Mouse (Mus musculus): ENCODE results near the gene Mfrp.

Gene Mfrp

DNA sequence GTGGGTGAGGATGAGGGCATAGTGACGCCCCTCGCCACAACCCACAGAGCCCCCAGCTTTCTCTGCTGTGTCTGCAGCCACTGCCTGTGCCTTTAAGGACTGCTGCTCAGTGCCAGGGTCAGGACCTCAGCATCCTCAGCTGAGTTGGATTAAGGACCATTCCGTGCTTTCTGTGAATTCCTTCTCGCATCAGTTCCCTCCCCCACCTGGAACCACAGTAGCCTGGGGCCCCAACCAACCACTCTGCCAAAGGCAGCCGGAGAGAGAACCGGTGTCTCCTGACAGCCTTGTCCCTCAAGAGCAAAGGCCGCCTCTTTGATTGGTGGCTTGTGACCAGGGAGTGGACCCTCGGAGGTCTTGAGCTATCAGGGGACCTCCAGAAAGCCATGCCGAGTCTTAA is at the start of gene Mfrp:
Gene Mfrp, plus strand, starts transcription at position 240 of the 400 bp plus-strand sequence.
- DNase-seq (ENCODE audit: low spot score), result no peak

GRCm38 (mm10) chr9:44052855-44053254 is 48.7 kb upstream of the Mfrp start:
- DNase-seq (ENCODE audit: low spot score), result no peak

DNA sequence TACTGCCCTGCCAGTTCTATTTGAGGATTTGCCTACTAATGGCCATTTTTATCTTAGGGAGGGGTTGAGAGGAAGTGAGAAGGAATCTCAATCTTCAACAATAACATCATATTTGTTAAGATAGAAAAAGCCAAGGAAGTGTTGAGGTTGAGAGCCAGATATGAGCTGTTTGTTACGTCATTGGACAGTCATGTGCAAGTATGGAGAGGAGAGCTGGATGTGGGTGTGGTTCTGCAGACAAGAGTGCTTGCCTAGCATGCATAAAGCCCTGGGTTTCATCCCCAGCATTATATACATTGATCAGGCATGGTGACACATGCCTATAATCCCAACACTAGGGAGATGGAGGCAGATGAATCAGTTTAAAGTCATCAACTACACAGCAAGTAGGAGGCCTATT is 47.6 kb upstream of the Mfrp start:
- no peak for DNase-seq (ENCODE audit: low spot score)

DNA sequence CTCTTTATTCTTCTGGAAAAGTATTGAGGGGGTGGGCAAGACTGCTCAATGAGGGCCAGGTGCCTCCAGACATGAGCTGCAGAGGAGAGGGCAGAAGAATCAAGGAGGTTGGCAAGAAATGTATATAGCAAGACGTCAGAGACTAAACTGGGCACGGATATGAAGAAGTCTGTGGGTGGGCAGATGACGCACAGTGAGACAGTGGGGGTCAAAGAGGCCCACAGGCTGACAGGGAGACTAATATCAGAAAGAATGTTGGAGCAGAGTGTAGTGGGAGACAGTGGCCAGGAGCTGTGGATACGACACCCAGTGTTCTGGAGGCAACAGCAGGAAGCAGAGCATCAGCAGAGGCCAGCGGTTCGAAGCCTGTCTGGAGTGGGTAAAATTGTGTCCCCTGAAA is 42.9 kb upstream of the Mfrp start:
- no peak for DNase-seq (ENCODE audit: low spot score)

DNA sequence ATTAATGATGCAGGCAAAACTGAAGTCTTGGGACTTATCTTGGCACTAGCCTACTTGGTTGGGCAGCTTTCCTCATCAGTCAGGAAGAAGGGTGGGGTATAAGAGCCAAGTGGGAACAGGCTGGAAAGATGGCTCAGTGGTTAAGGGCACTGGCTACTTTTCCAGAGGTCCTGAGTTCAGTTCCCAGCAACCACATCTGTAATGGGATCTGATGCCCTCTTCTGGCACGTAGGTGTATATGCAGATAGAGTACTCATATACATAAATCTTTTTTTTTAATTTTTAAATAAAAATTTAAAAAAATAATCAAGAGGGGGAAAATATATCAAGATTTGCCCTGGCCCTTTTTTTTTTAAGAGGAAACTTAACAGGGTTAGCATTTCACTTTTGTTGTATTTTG is 36.4 kb upstream of the Mfrp start:
- DNase-seq (ENCODE audit: low spot score), result no peak

DNA sequence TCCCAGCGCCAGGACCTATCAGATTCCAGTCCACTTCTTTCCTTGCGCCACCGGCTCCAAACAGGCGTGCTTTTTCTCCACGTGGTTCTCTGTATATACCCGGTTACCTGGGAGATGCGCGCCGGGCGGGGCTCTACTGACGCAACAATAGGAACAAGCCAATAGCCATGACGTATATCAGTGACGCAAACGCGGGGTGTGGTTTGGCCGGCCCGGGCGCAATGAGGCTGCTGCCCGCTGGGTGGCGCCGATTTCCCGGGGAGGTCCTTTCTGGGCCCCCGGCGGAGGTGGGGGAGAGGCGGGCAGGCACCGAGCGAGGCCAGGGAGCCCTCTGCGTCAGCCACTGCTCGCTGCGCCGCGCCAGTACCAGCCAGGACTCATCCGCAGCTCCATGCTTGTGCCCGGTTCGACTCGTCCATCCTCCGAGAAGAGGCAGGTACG is 34.7 kb upstream of the Mfrp start, which contains the start of gene Usp2:
Gene Usp2, plus strand, starts transcription at position 237 of the 441 bp plus-strand sequence.
- peak; percentile 98 for DNase-seq (ENCODE audit: low spot score)

DNA sequence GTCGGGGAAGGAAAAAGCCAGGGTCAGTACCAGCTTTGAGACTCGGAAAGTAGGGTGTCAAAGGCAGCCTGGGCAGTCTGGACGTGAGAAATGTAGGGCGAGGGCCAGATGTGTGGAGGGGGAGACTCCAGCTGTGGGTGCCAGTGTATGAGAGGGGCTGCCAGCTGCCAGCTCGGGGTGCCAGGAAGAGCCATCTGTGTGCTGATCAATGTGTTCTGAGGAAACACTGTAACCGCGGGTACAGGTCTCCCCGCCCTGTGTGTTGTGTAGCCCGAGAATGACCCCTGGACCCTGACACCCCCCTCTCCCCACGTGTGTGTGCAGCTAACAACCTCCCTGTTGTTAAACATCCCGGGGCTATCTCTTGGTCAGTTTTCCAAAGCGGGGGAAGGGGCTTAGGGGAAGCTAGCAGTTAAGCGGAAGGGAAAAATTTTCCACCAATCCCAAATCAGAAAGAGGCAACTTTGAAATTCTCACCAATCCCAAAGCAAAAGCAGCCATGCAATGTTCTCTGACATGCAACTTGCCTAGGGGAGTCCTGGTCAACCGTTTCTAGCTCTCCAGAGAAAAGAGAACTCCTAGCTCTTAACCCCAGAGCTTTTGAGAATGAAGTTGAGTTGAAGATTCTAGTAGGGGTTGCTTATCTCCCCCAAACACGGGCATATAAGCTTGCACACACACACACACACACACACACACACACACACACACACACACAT is 34.1 kb upstream of the Mfrp start:
- no peak for DNase-seq (ENCODE audit: low spot score)

- DNase-seq (ENCODE audit: low spot score), result no peak
These were observed 33.6 kb upstream of the Mfrp start for GRCm38 (mm10) chr9:44067960-44068330.

GRCm38 (mm10) chr9:44069252-44069651 is 32.3 kb upstream of the Mfrp start:
- no peak for DNase-seq (ENCODE audit: low spot score)

GRCm38 (mm10) chr9:44070113-44070843 is 31.3 kb upstream of the Mfrp start:
- no peak for DNase-seq (ENCODE audit: low spot score)

GRCm38 (mm10) chr9:44070844-44071231 is 30.7 kb upstream of the Mfrp start:
- no peak for DNase-seq (ENCODE audit: low spot score)

DNA sequence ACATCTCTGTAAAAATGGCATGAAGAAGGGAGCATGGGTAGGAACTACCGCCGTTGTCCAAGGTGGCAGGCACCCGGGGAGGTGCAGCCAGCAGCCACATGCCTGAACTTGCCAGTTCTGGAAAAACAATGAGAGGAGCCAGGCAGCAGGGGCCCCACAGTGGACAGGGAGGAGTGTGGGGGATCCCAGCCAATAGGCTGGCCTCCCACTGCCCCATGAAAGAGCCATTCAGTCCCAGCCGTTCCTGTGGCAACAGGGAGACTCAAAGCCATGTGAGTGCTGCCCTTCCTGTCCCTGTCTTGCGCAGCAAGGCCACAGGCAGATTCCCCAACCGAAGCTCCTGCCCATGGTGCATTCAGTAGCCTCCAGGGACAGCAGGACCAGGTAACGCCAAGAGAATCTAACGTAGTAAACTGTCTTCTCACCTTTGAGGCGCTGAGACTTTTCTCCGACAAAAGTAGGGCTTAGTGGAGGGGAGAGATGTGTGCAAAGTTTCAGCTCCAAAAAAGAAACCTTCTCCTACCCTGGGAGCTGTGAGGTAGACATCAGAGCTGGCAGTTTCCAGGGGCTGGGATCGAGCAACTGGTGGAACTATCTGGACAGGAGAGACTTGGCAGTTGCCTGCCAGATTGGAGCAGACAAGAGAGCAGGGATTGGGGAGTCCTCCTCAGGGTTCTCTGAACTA is 29.5 kb upstream of the Mfrp start:
- no peak for DNase-seq (ENCODE audit: low spot score)

- no peak for DNase-seq (ENCODE audit: low spot score)
These were observed 29.0 kb upstream of the Mfrp start for GRCm38 (mm10) chr9:44072599-44072915.

GRCm38 (mm10) chr9:44073115-44073514 is 28.4 kb upstream of the Mfrp start:
- no peak for DNase-seq (ENCODE audit: low spot score)

DNA sequence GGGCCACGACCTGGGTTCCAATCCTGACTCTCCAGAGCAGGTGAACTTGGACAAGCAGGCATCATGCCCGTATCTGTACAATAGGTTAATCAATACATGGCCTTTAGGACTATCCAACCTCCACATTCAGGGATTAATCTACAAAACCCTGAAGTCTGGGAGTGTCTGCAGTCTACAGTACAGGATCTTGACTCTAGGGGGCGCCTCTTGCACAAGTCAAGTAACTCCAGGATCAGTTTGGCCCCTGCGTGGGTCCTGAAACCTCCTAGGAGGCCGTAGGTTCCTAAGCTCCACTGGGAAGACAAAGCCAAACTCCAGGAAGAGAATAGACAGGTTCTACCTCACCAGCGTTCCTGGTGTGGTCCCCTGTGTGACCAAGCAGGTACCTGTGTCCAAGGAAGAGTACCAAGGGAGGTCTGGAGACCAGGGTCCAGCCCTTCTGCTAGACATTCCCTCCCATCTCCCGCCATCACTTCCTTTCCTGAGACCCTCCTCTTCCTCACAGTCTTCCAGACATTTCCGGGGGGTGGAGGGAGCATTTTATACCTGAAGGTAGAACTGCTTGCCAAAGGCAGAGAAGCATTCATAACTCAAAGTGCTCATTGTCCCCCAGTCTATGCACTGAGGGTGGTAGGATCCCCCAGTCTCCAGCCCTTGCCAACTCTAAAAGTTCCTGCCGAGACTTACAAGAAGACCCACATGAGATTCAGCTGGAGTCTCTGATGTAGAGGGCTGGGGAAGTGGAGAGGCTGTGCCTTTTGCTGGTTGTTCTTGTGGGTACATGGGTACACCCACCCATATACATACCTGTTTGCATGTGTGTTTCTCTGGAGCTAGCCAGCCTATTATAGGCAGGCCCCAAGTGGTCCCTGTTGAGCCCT is 26.9 kb upstream of the Mfrp start:
- no peak for DNase-seq (ENCODE audit: low spot score)

DNA sequence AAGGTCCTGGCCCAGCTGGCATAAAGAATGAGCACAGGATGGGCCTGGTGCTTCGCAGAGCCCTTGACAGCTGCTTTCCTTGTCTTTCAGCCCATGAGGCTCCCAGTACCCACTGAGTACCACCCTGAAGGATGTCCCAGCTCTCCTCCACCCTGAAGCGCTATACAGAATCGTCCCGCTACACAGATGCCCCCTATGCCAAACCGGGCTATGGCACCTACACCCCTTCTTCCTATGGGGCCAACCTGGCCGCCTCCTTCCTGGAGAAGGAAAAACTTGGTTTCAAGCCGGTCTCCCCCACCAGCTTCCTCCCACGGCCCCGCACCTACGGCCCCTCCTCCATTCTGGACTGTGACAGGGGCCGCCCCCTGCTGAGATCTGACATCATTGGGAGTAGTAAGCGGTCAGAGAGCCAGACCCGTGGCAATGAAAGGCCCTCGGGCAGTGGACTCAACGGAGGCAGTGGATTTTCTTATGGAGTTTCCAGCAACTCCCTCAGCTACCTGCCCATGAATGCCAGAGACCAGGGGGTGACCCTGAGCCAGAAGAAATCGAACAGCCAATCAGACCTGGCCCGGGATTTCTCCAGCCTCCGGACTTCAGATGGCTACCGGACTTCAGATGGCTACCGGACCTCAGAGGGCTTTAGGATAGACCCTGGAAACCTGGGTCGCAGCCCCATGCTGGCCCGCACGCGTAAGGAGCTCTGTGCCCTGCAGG is 26.1 kb upstream of the Mfrp start:
- no peak for DNase-seq (ENCODE audit: low spot score)

DNA sequence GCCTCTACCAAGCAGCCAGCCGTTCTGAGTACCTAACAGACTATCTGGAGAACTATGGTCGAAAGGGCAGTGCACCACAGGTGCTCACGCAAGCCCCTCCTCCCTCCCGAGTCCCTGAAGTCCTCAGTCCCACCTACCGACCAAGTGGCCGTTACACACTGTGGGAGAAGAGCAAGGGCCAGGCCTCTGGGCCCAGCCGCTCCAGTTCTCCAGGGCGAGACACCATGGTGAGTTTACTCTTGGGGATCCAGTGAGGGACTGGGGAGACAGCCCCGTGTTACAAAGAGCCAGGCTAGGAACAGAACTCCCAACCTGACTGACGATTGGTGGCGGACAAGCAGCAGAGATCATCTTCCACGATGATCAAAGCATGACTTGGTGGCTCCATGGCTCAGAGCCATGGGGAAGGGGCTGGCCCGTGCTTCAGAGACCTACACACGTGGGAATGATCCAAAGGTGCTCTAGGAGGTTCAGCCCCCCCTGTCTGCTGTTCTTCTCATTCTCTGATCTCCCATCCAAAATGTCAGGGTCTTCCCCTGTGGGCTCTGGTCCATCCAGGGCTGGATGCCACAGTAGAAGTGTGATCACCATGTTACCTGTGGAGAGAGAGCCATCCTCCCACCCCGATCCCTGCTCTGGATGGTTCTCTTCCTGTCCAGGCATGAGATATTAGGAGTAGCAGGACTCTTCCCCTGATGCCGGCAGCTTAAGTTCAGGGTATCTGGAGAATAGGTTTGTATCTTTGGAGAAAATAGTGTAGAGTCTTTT is 25.3 kb upstream of the Mfrp start:
- no peak for DNase-seq (ENCODE audit: low spot score)

DNA sequence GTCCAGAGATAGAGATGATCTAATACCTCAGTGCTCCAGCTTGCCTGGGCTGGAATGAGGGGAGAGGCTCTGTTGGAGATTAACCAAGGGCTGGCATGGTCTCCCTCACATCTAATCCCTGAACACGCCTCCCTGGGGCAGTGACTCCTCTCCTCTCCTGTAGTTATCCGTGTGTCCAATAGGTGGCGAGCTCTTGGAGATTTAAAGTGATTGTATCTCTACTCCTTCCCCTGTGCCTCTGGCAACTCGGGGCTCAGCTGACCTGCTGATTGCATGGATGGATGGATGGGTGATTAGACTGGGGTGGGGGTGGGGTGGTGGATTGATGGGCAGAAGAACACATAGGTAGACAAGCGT is 24.8 kb upstream of the Mfrp start:
- peak; percentile 75 for DNase-seq (ENCODE audit: low spot score)

- DNase-seq (ENCODE audit: low spot score), result no peak
These were observed 24.1 kb upstream of the Mfrp start for GRCm38 (mm10) chr9:44077266-44077910.

DNA sequence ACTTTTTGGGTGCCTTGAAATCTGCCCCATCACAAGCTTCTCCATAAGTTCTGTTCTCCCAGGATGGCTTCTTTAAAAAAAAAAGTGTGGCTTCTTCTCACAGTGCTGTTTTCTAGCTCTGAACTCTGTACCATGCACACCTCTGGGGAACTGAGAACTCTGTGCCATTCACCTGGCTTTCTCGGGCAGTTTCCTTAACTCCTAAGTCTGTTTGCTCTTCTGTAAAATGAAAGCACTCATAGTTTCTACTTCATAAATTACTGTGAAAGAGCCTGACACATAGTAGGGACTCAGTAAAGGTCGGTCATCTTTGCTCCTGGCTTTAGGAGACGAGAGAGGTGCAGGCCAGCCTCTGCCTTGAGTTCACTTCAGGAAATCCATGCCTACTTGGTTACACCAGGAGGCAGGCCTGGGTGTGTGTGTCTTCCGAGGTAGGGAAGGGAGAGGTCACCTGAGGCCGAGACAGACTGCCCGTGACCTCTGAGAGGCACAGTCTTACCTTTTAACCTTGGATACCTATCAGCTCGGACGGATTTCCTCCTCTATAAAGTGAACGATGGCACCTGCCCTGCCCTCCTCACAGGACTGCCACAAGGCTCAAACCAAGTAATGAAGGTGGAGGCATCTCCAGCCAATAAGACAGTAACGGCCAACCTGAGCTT is 23.3 kb upstream of the Mfrp start:
- DNase-seq (ENCODE audit: low spot score), result no peak

Measured in yolk sac, embryonic 10.5 days (tissue).